Comparison of ENCODE assay signal across 9 mouse cellular contexts in genomic region chr1:120654950-120655396, GRCm38 (mm10). TPM values are rescaled to one million over a fixed set of nuclear protein-coding genes. Genes with fewer than 3 reads are reported as not detected.
A peak's percentile ranks its signal among the peaks of the same experiment; 100 is the strongest.
DNase-seq lines count a peak whose midpoint lies in the region.
"Had no signal": no experiment of that assay in that cellular context is flagged by ENCODE, and none has a peak within 500 bp of the region (broad histone marks: within the 10 kb centered on the region; RNA-seq: fewer than 3 reads in every experiment).

No protein-coding gene starts in this region.

- H3K4me3 ChIP-seq in limb, embryonic 10.5 days: no peak overlapping the region
- H3K4me3 ChIP-seq: heart, embryonic 15.5 days had no signal

- H3K27me3 ChIP-seq in limb, embryonic 10.5 days (ENCODE audit: low read depth, poor library complexity, severe bottlenecking): peaks cover 55% of the 10 kb centered on the region
- H3K27me3 ChIP-seq: heart, embryonic 15.5 days had no signal

- H3K9me3 ChIP-seq in limb, embryonic 10.5 days (replicated peaks): no peaks in the 10 kb centered on the region
- H3K9me3 ChIP-seq: heart, embryonic 15.5 days had no signal

- WGBS in limb, embryonic 10.5 days: 86% methylated on average over 7 of the region's 7 CpGs

- H3K4me1 ChIP-seq in limb, embryonic 10.5 days: peaks cover 13% of the 10 kb centered on the region
- H3K4me1 ChIP-seq: heart, embryonic 15.5 days had no signal

- DNase-seq in adrenal gland, adult 2 months: peak; percentile 16
- DNase-seq in adrenal gland, postnatal 4 days (ENCODE audit: low spot score in 2 of 2): no peak
- DNase-seq in urinary bladder, postnatal 14 days (ENCODE audit: low spot score): peak; percentile 28
- no peak for DNase-seq in urinary bladder, postnatal 10 days (ENCODE audit: low spot score)
- DNase-seq in layer of hippocampus, postnatal 10 days (ENCODE audit: low spot score in 2 of 2): peak; percentile 54 to 55
- peak; percentile 6 for DNase-seq in skeletal muscle tissue, adult 2 months (ENCODE audit: low read depth, low spot score)
- no peak for DNase-seq in limb, embryonic 10.5 days (ENCODE audit: low spot score)
- no peak for DNase-seq in c-Kit-positive CD71-positive TER-119-positive erythroid progenitor cells, embryonic 14.5 days (ENCODE audit: low spot score)

- no peaks in the 10 kb centered on the region for H3K36me3 ChIP-seq in limb, embryonic 10.5 days
- H3K36me3 ChIP-seq: heart, embryonic 15.5 days had no signal

- H3K27ac ChIP-seq in limb, embryonic 10.5 days: no peak overlapping the region
- H3K27ac ChIP-seq: heart, embryonic 15.5 days had no signal

RNA-seq across cellular contexts. Expression of gene En1, which starts 52.8 kb away (rescaled TPM):
- not detected for total RNA-seq in adrenal gland, adult 2 months (2021)
- 0.03 and 0.27 TPM in 2 replicates for polyA plus RNA-seq in adrenal gland, adult 2 months (2012; rRNA removed)
- total RNA-seq in adrenal gland, postnatal 4 days (2021): under 1 TPM; 0.25 to 0.59 TPM
- under 1 TPM; 0.11 to 0.30 TPM for total RNA-seq in layer of hippocampus, postnatal 10 days (2021)
- polyA plus RNA-seq in limb, embryonic 10.5 days (2016; fragmentation: Nextera tagmentation; extraction: Ambion mirVana): 0.91 and 1.0 TPM in 2 replicates
- polyA plus RNA-seq: heart, embryonic 15.5 days had no signal

Comparison
In these comparisons a context has a peak if more than half of its experiments do, and no peak if none do; other contexts are left out.
1. DNase-seq: peak in adrenal gland, adult 2 months (single experiment), urinary bladder, postnatal 14 days (single experiment), layer of hippocampus, postnatal 10 days (2 of 2) and skeletal muscle tissue, adult 2 months (single experiment); none in adrenal gland, postnatal 4 days (0 of 2), urinary bladder, postnatal 10 days (single experiment), limb, embryonic 10.5 days (single experiment) and c-Kit-positive CD71-positive TER-119-positive erythroid progenitor cells, embryonic 14.5 days (single experiment).